Mouse (Mus musculus) hindbrain, postnatal 0 days (tissue): ENCODE results near the gene Tmem127. TPM values are rescaled to one million over a fixed set of nuclear protein-coding genes. Genes with fewer than 3 reads are reported as not detected.

ENCODE experiments used
- ATAC-seq: fragments of 200-750 bp; cut with Nextera tagmentation; 2 replicates; pipeline ENCODE4 v1.8.0; 2017; ENCODE audit warnings: mild to moderate bottlenecking, moderate TSS enrichment, moderate library complexity
- DNase-seq: peaks from one replicate; pipeline ENCODE4 v3.0.0-alpha.2; 2015; ENCODE audit warnings: low spot score
- H3K27ac ChIP-seq: fragments of 300-500 bp; sonication (generic); 2 replicates; pipeline ENCODE4 v1.5.1; 2014; ENCODE audit warnings: mild to moderate bottlenecking
- H3K27me3 ChIP-seq: fragments of 300-500 bp; sonication (generic); 2 replicates; pipeline ENCODE4 v1.6.1; 2014; ENCODE audit warnings: low read length, mixed read lengths; ENCODE audit not compliant: insufficient read depth
- H3K36me3 ChIP-seq: fragments of 300-500 bp; sonication (generic); 2 replicates; pipeline ENCODE4 v1.6.1; 2014; ENCODE audit warnings: low read length, mixed read lengths; ENCODE audit not compliant: insufficient read depth
- H3K4me1 ChIP-seq: fragments of 300-500 bp; sonication (generic); 2 replicates; pipeline ENCODE4 v1.6.1; 2014; ENCODE audit warnings: antibody characterized with exemption, low read length, mixed read lengths; ENCODE audit not compliant: insufficient read depth
- H3K4me2 ChIP-seq: fragments of 300-500 bp; sonication (generic); 2 replicates; pipeline ENCODE4 v1.6.1; 2014; ENCODE audit warnings: low read depth, mild to moderate bottlenecking, low read length, moderate library complexity, mixed read lengths
- H3K4me3 ChIP-seq: fragments of 300-500 bp; sonication (generic); 2 replicates; pipeline ENCODE4 v1.5.1; 2014; ENCODE audit warnings: low read length
- H3K9ac ChIP-seq: fragments of 300-500 bp; sonication (generic); replicated peaks from 2 replicates; pipeline ENCODE4 v1.6.1; 2014; ENCODE audit warnings: mild to moderate bottlenecking, low read length, moderate library complexity, mixed read lengths
- H3K9me3 ChIP-seq: fragments of 300-500 bp; sonication (generic); 2 replicates; pipeline ENCODE4 v1.6.1; 2016; ENCODE audit warnings: low read length, mixed read lengths
- CTCF ChIP-seq: IDR thresholded peaks from 2 replicates; pipeline ENCODE4 v1.5.1; 2016; ENCODE audit warnings: antibody characterized with exemption, control low read depth, low read depth
- WGBS: fragments of 180-500 bp; shearing (Covaris S2); extraction: QIAGEN DNeasy Blood & Tissue Kit; methylation state at CpG from one replicate; pipeline ENCODE4 v1.1.7; 2014; 5-methylcytosine and 5-hydroxymethylcytosine counted together
- polyA plus RNA-seq: library from polyadenylated mRNA; unstranded; fragments of >200 nt; fragmentation: Nextera tagmentation; extraction: Ambion mirVana; gene quantifications from 2 replicates; pipeline ENCODE4 v1.2.1, GENCODE M21; 2015
- total RNA-seq: library from RNA; depleted of rRNA; stranded (reverse); fragments of >200 nt; gene quantifications from 2 replicates; pipeline ENCODE4 v1.2.3, GENCODE M21; 2014

The Tmem127 gene
- total and polyA plus RNA-seq, 2 experiments from 2014 or later = 76.1 to 169 TPM

- Histone ChIP-seq H3K4me1 (peaks cover 9% of the 10 kb centered on the region), H3K9ac (no peak overlapping the region), H3K36me3 (peaks cover 44% of the 10 kb centered on the region), H3K27ac (no peak overlapping the region), H3K9me3 (no peaks in the 10 kb centered on the region), H3K27me3 (no peaks in the 10 kb centered on the region), H3K4me3 (no peak overlapping the region), H3K4me2 (no peak overlapping the region)
- ATAC-seq = no peak
- no peak for DNase-seq
- TF ChIP-seq CTCF = no peak
- 93% methylated on average over 11 of the region's 11 CpGs for WGBS
Observed at GRCm38 (mm10) chr2:127210701-127211100, 37.0 kb upstream of the Tmem127 start.

- H3K9me3 ChIP-seq = no peaks in the 10 kb centered on the region
- H3K4me2 ChIP-seq = no peak overlapping the region
- no peak for ATAC-seq
- no peak for TF ChIP-seq CTCF
- H3K9ac ChIP-seq = no peak overlapping the region
- no peak overlapping the region for H3K27ac ChIP-seq
- no peaks in the 10 kb centered on the region for H3K4me1 ChIP-seq
- no peaks in the 10 kb centered on the region for H3K27me3 ChIP-seq
- H3K36me3 ChIP-seq = peaks cover 86% of the 10 kb centered on the region
- no peak for DNase-seq
- H3K4me3 ChIP-seq = no peak overlapping the region
- WGBS = 95% methylated on average over 5 of the region's 5 CpGs
Observed at GRCm38 (mm10) chr2:127217746-127218145, 30.0 kb upstream of the Tmem127 start.

- H3K36me3 ChIP-seq = peaks cover 92% of the 10 kb centered on the region
- no peaks in the 10 kb centered on the region for H3K9me3 ChIP-seq
- no peak overlapping the region for H3K4me2 ChIP-seq
- WGBS = 98% methylated on average over 3 of the region's 3 CpGs
- ATAC-seq (no peak), DNase-seq (no peak)
- H3K27me3 ChIP-seq = no peaks in the 10 kb centered on the region
- no peak for TF ChIP-seq CTCF
- no peaks in the 10 kb centered on the region for H3K4me1 ChIP-seq
- H3K4me3 ChIP-seq = no peak overlapping the region
- H3K27ac ChIP-seq = no peak overlapping the region
- no peak overlapping the region for H3K9ac ChIP-seq
Observed at GRCm38 (mm10) chr2:127225261-127225660, 22.4 kb upstream of the Tmem127 start.

- ATAC-seq = no peak
- Histone ChIP-seq H3K27ac (no peak overlapping the region), H3K9me3 (no peaks in the 10 kb centered on the region), H3K27me3 (no peaks in the 10 kb centered on the region), H3K4me1 (no peaks in the 10 kb centered on the region), H3K36me3 (peaks cover 84% of the 10 kb centered on the region), H3K4me3 (no peak overlapping the region), H3K4me2 (no peak overlapping the region), H3K9ac (no peak overlapping the region)
- no peak for TF ChIP-seq CTCF
- DNase-seq = no peak
- 96% methylated on average over 11 of the region's 11 CpGs for WGBS
Observed at GRCm38 (mm10) chr2:127237897-127238610, 9.7 kb upstream of the Tmem127 start.

DNA sequence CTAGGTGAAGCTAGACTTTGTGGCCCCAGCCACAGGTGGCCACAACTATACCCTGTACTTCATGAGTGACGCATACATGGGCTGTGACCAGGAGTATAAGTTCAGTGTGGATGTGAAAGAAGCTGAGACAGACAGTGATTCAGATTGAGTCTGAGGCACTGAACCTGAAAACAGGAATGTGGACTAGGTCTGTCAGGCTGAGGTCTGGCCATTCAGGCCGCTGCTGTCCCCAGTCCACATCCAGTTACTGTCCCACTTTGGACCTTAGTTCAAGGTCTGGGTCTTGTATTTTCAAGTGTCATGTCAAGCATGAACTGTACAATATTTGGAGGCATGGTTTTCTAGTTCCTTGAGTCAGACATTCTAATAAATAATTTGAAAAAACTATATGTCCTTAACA, 7.6 kb upstream of the Tmem127 start:
- WGBS = 98% methylated on average over 2 of the region's 2 CpGs
- DNase-seq (no peak), ATAC-seq (no peak)
- no peak overlapping the region for H3K4me3 ChIP-seq
- H3K36me3 ChIP-seq = peaks cover 77% of the 10 kb centered on the region
- H3K4me1 ChIP-seq = no peaks in the 10 kb centered on the region
- H3K4me2 ChIP-seq = no peak overlapping the region
- no peak overlapping the region for H3K9ac ChIP-seq
- H3K27me3 ChIP-seq = no peaks in the 10 kb centered on the region
- no peak for TF ChIP-seq CTCF
- H3K9me3 ChIP-seq = no peaks in the 10 kb centered on the region
- no peak overlapping the region for H3K27ac ChIP-seq

GRCm38 (mm10) chr2:127248334-127249004, 761 bp downstream of the Tmem127 start:
- Histone ChIP-seq H3K4me2 (peak overlapping the region; percentile 89), H3K27me3 (no peaks in the 10 kb centered on the region), H3K9ac (peak overlapping the region; percentile 92), H3K4me1 (peaks cover 15% of the 10 kb centered on the region), H3K4me3 (peak overlapping the region; percentile 93), H3K27ac (peak overlapping the region; percentile 91), H3K9me3 (no peaks in the 10 kb centered on the region), H3K36me3 (peaks cover 8% of the 10 kb centered on the region; the same call in 1 of the 2 replicates)
- TF ChIP-seq CTCF = peak; percentile 68
- DNase-seq (peak; percentile 77), ATAC-seq (peak; percentile 61)
- 1% methylated on average over 39 of the region's 39 CpGs for WGBS
